Mouse (Mus musculus): ENCODE results near the gene Gm49510.

Gm49510 gene

DNA sequence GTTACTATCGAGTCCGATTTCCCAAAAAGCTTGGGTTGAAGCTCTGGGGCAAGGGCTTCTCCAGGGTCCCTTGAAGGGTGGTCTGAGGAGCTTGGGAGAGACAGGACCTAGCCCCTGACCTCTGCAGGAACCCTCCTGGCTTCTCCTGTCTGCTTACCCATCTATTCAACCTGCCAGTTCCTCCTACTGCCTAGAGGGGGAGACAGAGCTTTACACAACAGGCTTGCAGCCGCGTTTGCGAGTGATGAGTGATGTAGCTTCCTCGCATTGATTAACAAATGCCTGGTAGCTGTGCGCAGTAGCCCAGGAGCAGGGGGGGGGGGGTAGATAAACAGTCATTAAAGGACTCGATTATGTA lies 16.2 kb downstream of the Gm49510 start:
- DNase-seq (ENCODE audit: low spot score): peak; percentile 83

- no peak for DNase-seq (ENCODE audit: low spot score)
These were observed 16.8 kb downstream of the Gm49510 start for GRCm38 (mm10) chr15:78916052-78916826.

DNA sequence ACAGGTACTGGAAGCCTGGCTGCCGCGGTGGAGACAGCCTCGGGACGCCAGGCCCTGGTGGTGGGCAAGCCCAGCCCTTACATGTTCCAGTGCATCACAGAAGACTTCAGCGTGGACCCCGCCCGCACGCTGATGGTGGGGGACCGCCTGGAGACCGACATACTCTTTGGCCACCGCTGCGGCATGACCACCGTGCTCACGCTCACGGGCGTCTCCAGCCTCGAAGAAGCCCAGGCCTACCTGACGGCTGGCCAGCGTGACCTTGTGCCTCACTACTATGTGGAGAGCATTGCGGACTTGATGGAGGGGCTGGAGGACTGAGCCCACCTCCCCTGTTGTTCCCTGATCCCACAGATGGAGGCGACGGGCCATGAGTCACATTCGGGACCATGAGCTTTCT lies 18.7 kb downstream of the Gm49510 start:
- no peak for DNase-seq (ENCODE audit: low spot score)

DNA sequence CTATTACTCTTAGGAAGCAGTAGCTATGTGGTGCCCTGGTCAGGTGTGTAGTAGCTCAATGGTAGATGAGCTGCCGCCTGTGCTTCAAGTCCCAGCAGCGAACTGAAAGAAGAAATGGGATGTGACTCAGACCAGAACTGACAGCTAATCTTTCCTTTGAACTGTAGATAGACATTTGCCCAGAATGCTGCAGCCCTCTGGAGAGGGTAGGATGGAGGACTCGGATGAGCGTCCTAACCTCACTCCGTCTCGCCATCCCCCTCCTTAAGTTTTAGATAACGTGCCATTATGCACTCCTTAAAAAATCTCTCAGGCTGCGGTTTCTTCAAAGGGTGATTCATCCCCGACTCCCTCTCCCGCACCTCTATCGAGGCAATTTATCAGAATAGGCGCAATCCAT lies 20.4 kb downstream of the Gm49510 start:
- no peak for DNase-seq (ENCODE audit: low spot score)

GRCm38 (mm10) chr15:78922700-78923099 lies 23.2 kb downstream of the Gm49510 start:
- no peak for DNase-seq (ENCODE audit: low spot score)

DNA sequence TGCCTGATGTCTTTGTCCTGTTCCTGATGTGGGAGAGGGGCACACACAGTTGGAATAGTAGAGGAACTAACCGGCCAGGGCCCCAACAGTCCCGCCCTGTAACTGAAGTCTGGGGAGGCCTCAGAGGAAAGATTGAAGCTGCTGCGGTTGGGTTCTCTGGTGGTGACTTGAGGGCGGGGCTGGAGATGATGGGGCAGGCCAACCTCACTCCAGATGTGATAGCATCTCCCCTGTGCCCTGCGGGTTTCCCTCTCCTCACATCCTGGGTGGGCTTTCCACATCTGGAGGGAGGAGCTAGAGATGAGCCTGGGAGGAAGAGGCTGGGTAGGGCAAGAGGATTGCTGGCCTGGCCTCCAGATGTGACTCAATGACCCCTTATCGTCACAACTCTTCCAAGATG lies 24.1 kb downstream of the Gm49510 start:
- DNase-seq (ENCODE audit: low spot score): no peak

DNA sequence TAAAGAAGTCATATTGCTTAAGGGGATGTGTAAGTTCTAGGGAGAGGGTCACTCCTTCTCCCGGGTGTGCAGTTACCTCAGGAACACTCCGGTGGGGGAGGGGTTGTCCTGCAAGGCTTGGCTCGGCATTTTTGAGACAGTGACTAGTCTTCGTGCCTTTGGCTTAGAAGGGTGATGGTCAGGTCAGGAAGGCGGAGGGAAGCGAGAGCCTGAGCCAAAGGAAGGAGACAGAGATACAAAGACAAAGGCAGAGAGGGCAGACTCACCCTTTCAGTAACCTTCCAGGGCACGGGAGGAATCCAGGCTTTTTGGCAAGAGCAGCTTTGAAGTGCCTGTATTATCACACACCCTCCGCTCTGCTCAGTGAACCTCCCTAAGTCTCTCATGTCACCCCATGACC lies 25.7 kb downstream of the Gm49510 start:
- no peak for DNase-seq (ENCODE audit: low spot score)

- peak; percentile 84 for DNase-seq (ENCODE audit: low spot score)
These were observed 26.8 kb downstream of the Gm49510 start, which contains the start of gene Lgals1 for GRCm38 (mm10) chr15:78926021-78926919. Gene Lgals1, plus strand, starts transcription at chr15:78926725.

- DNase-seq (ENCODE audit: low spot score): no peak
These were observed 27.7 kb downstream of the Gm49510 start for GRCm38 (mm10) chr15:78927021-78927787.

- peak; percentile 83 for DNase-seq (ENCODE audit: low spot score)
These were observed 28.5 kb downstream of the Gm49510 start for GRCm38 (mm10) chr15:78927788-78928457.

- DNase-seq (ENCODE audit: low spot score): no peak
These were observed 29.1 kb downstream of the Gm49510 start for GRCm38 (mm10) chr15:78928539-78928938.

DNA sequence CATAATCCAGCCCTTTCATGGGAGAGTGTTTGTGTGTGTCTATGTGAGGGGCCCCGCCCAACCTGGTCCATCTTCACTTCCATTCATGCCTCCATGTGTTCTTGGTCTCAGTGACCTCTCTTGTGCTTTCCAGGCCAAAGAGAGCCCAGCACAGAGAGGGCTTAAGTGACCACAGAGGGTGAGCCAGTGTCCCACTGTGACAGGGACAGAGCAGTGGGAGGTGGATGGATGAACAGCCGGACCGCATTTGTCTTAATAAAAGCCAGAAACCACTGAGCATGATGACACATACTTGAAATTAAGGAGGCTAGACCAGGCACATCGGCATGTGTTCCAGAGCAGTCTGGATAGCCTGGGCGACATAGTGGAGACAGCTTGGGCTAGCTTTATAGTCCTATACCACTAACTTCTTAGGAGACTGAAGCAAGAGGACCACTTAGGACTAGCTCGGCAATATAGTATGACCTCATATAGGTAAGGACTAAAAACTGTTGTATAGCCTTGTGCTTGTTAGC lies 30.8 kb downstream of the Gm49510 start:
- DNase-seq (ENCODE audit: low spot score): no peak

- no peak for DNase-seq (ENCODE audit: low spot score)
These were observed 31.4 kb downstream of the Gm49510 start for GRCm38 (mm10) chr15:78930801-78931426.

DNA sequence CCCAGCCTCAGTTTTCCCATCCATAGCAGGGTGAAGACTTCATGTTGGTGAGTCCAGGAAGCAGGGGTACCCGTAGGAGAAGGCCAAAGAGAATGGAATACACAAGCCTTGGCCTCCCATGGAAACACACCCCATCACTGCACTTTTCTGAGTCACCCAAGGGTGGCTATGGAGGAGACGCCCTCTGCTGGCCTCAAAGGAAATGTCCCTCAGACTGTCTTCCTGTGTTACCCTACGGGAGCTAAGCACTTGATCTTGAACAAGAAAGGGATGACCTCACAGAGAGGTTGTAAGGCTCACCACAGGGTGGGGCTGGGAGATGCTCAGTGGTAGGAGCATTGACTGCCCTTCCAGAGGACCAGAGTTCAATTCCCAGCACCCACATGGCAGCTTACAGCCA lies 32.1 kb downstream of the Gm49510 start:
- peak; percentile 72 for DNase-seq (ENCODE audit: low spot score)

GRCm38 (mm10) chr15:78934784-78935320 lies 35.4 kb downstream of the Gm49510 start, which contains the start of gene Nol12:
Gene Nol12, plus strand, starts transcription at chr15:78934933.
- DNase-seq (ENCODE audit: low spot score): peak; percentile 89

DNA sequence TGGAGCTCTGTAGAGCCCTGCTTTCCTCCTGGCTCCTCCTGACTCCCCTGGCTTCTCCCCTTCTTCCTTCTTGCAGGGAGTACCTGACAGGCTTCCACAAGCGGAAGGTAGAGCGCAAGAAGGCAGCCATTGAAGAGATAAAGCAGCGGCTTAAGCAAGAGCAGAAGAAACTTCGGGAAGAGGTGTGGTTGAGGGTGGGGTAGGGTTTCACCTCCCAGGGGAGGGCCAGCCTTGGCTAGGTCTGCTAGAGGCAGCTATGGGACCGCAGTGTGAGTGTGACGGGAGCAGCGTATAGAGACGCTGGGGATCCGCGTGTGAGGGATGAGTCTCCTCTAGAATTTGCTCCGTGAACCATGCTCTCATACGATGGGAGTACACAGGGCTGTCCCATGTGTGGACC lies 36.9 kb downstream of the Gm49510 start:
- DNase-seq (ENCODE audit: low spot score): no peak

- DNase-seq (ENCODE audit: low spot score): no peak
These were observed 37.8 kb downstream of the Gm49510 start for GRCm38 (mm10) chr15:78937311-78937710.

- DNase-seq (ENCODE audit: low spot score): no peak
These were observed 38.5 kb downstream of the Gm49510 start for GRCm38 (mm10) chr15:78937963-78938362.

GRCm38 (mm10) chr15:78940325-78940724 lies 40.9 kb downstream of the Gm49510 start:
- DNase-seq (ENCODE audit: low spot score): no peak

DNA sequence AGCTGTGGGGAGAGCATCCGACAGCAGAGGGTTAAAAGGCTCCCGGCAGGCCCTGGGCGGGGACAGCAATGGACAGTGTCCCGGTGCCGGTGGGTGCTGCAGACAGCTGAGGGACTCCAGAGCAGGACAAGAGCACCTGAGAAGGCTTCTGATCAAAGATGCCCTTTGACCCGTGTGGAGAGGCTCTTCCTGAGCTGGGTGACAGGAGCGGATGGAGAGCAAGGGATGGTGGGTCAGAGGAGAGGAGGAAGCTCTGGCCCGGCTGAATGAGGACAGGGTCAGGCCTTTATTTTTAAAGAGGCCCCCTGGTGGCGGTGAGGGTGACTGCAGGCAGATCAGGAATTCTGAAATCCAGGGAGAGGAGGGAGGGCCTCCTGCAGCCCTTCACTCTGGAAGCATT lies 43.2 kb downstream of the Gm49510 start:
- peak; percentile 83 for DNase-seq (ENCODE audit: low spot score)

- DNase-seq (ENCODE audit: low spot score): no peak
These were observed 46.8 kb downstream of the Gm49510 start for GRCm38 (mm10) chr15:78946232-78946631.

All from lung, postnatal 25 days (tissue).